Mouse (Mus musculus): ENCODE data around the gene Sec61b.

- TF ChIP-seq POLR2A (IDR thresholded peaks at IDR 0.05; ENCODE audit: control insufficient read depth, extremely low read depth, insufficient read depth, low read length, poor library complexity) (no peak), CTCF (IDR thresholded peaks at IDR 0.05; ENCODE audit: borderline replicate concordance, control insufficient read depth, extremely low read depth, insufficient read depth, low read length, poor library complexity) (no peak)
These were observed 38.7 kb upstream of the Sec61b start for GRCm38 (mm10) chr4:47435566-47436360.

All from thymus, adult 2 months (tissue).